Mouse (Mus musculus): Measurements from ENCODE around the gene Trim46. TPM values are rescaled to one million over a fixed set of nuclear protein-coding genes. Genes with fewer than 3 reads are reported as not detected.

Gene Trim46
- polyA plus RNA-seq, 1 experiment, result 87.2 TPM

DNA sequence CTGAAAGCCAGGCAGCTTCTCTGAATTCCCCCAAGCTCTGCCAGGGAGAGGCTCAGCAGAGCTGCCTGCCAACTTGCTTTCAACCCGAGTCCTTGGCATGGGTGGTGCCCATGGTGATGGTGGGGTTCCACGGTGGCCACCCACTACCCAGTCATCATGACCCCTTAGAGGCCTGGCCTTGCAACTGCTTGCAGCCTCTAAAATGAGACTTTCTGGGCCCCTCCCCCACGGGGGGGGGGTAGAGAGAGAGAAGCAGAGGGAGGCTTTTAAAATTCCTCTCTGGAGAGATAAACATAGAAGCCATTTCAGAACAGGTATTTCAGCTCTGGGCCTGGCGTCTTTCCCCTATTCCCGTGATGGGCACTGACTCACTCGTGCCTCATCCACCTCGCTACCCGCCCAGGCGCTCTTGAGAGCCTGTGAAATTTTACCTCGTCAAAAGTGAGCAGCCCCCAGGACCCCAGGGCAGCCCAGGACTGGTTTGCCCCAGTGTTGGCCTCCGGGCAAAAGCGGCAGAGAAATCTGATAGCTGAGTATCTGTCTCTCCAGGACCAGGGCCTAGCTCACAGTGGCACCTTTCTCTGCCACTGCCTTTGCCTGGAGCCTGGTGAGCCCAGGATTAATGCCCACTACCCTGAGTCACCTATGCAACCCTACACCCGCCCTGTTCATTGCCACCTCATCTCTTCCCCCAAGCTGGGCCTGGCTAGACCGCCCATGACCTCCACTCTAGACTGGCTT, 31.3 kb upstream of the Trim46 start:
- TF ChIP-seq CTCF (IDR thresholded peaks at IDR 0.05; ENCODE audit: extremely low read depth, insufficient read depth, low read length) (no peak), POLR2A (IDR thresholded peaks at IDR 0.05; ENCODE audit: extremely low read depth, insufficient read depth, low read length) (no peak)
- Histone ChIP-seq H3K4me3 (ENCODE audit: insufficient read depth, low read length) (peak overlapping the region; percentile 18), H3K4me1 (ENCODE audit: control insufficient read depth, insufficient read depth, low read length) (peaks cover 2% of the 10 kb centered on the region; the same call in 1 of the 2 replicates), H3K27ac (ENCODE audit: insufficient read depth, low read length) (peak overlapping the region; percentile 89)

DNA sequence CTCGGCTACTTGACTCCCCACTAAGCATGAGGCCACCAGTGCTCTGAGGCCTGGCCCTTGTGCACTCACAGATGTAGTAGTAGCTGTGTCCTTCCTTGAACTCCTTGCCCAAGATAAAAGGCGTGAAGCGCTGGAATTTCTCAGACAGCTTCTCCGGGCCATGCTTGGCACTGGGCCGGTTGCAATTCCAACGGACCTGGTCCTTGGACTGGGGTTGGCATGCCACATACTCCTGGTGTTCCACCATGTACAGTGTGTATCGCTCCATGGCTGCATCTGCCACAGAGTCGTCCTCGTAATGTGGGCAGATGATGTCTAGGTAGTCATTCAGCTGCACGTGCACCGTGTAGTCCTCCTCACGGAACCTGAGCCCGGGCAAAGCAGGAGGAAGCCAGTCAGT, 30.0 kb upstream of the Trim46 start:
- Histone ChIP-seq H3K4me3 (ENCODE audit: insufficient read depth, low read length) (no peak overlapping the region), H3K27ac (ENCODE audit: insufficient read depth, low read length) (no peak overlapping the region), H3K4me1 (ENCODE audit: control insufficient read depth, insufficient read depth, low read length) (peaks cover 2% of the 10 kb centered on the region; the same call in 1 of the 2 replicates)
- TF ChIP-seq POLR2A (IDR thresholded peaks at IDR 0.05; ENCODE audit: extremely low read depth, insufficient read depth, low read length) (no peak), CTCF (IDR thresholded peaks at IDR 0.05; ENCODE audit: extremely low read depth, insufficient read depth, low read length) (no peak)

DNA sequence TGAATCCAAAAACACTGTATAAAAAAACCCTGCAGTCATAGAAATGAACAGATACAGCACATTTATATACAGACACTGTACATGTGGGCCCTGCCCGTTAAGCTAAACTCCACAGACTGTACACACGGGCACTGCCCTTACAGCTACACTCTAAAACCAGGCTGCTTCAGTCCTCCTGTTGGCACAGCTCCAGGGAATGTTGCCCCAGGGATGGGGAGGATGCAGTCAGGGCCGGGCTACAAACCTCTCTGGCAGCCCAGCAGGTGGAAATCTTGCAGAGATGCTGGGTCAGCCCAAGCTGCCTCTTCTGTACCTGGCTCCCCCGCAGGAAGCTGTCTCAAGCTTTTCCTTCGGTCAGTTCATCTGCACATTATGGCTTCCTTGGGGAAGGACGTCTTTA, 25.7 kb upstream of the Trim46 start:
- Histone ChIP-seq H3K4me3 (ENCODE audit: insufficient read depth, low read length) (no peak overlapping the region), H3K27ac (ENCODE audit: insufficient read depth, low read length) (no peak overlapping the region), H3K4me1 (ENCODE audit: control insufficient read depth, insufficient read depth, low read length) (peaks cover 5% of the 10 kb centered on the region; the same call in 1 of the 2 replicates)
- TF ChIP-seq CTCF (IDR thresholded peaks at IDR 0.05; ENCODE audit: extremely low read depth, insufficient read depth, low read length) (no peak), POLR2A (IDR thresholded peaks at IDR 0.05; ENCODE audit: extremely low read depth, insufficient read depth, low read length) (no peak)

DNA sequence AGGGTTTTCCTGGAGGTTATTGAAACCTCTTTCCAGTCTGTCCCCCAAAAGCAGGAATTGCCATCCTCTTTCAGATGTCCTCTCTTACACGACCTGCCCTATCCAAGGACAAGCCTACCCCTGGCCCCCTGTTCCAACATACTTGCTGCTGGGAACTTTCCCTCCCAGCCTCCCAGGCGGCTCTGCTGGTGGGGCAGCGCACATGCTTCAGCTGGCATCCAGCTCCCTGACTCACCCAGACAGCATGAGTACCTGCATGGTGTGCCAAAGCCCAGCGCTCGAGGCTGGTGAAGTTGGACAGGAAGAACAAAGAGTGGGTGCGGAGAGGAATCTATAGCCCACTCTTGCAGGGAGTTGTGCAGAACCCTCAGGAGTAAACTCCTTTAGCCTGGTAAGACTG, 24.8 kb upstream of the Trim46 start:
- no peak overlapping the region for H3K27ac ChIP-seq (ENCODE audit: insufficient read depth, low read length)
- TF ChIP-seq CTCF (IDR thresholded peaks at IDR 0.05; ENCODE audit: extremely low read depth, insufficient read depth, low read length), result no peak
- TF ChIP-seq POLR2A (IDR thresholded peaks at IDR 0.05; ENCODE audit: extremely low read depth, insufficient read depth, low read length), result no peak
- H3K4me3 ChIP-seq (ENCODE audit: insufficient read depth, low read length), result peak overlapping the region; percentile 56; the same call in 1 of the 2 replicates
- peaks cover 5% of the 10 kb centered on the region; the same call in 1 of the 2 replicates for H3K4me1 ChIP-seq (ENCODE audit: control insufficient read depth, insufficient read depth, low read length)

DNA sequence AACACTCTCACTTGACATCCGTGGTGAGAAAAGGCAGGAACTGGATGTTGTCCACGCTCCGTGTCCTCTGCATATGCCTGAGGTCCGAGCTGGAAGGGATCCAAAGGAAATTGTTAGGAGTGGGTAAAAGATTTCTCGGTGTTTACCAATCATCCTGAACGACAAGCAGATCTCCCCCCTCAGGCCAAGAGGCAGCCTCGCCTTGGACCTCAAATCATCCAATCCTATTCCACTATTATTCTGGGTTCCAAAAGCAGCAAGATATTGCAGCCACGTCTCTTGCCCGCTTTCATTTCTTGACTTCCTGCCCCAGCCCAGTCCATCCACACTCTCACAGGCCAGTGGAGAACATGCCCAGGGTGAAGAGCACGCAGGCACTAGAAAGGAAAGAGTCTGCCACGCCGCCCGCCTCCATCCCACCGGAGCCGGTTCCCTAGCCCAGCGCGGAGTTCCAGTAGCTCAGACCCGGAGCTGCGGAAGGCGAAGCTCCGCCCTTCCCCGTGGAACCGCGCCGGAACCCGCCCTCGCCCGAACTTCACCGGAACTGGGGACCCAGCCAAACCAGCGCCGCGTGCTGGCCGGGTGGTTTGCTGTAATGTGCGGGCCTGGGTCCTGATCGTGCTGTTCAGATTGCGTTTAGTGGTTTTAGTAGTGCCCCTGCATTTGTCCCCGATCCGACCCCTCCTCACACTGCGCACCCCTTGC, 24.1 kb upstream of the Trim46 start, which contains the start of gene Slc50a1:
TSS of gene Slc50a1 (minus strand) at position 520 of the 705 bp plus-strand sequence.
- Histone ChIP-seq H3K4me3 (ENCODE audit: insufficient read depth, low read length) (peak within 1 kb of the TSS; percentile 56), H3K4me1 (ENCODE audit: control insufficient read depth, insufficient read depth, low read length) (peaks cover 5% of the 10 kb centered on the region; the same call in 1 of the 2 replicates), H3K27ac (ENCODE audit: insufficient read depth, low read length) (peak within 1 kb of the TSS; percentile 14)
- TF ChIP-seq CTCF (IDR thresholded peaks at IDR 0.05; ENCODE audit: extremely low read depth, insufficient read depth, low read length) (0 out of 2 replicates have a peak, but pooled peaks have one; percentile 22), POLR2A (IDR thresholded peaks at IDR 0.05; ENCODE audit: extremely low read depth, insufficient read depth, low read length) (peak; percentile 76)

DNA sequence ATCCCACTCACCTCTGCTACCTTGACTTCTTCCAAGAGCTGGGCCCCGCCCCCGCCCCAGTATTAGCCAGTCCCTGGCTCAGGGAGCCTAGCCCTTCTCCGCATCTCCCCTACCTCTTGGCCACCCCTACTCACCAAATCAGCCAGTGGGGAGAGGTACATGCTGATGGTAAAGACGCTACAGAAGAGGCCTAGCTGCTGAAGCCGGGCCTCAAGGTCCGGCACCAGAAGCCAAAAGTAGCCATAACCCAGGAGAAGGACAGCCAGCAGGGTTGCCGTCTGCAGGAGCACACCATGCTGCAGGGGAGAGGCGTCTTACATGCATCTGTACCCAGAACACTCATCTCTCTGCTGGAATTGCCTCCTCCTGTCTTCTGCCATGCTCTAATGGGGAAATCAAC, 22.8 kb upstream of the Trim46 start:
- TF ChIP-seq CTCF (IDR thresholded peaks at IDR 0.05; ENCODE audit: extremely low read depth, insufficient read depth, low read length) (no peak), POLR2A (IDR thresholded peaks at IDR 0.05; ENCODE audit: extremely low read depth, insufficient read depth, low read length) (no peak)
- H3K27ac ChIP-seq (ENCODE audit: insufficient read depth, low read length), result 0 out of 2 replicates have a peak overlapping the region, but pooled peaks have one; percentile 14
- peaks cover 5% of the 10 kb centered on the region; the same call in 1 of the 2 replicates for H3K4me1 ChIP-seq (ENCODE audit: control insufficient read depth, insufficient read depth, low read length)
- H3K4me3 ChIP-seq (ENCODE audit: insufficient read depth, low read length), result peak overlapping the region; percentile 56; the same call in 1 of the 2 replicates

DNA sequence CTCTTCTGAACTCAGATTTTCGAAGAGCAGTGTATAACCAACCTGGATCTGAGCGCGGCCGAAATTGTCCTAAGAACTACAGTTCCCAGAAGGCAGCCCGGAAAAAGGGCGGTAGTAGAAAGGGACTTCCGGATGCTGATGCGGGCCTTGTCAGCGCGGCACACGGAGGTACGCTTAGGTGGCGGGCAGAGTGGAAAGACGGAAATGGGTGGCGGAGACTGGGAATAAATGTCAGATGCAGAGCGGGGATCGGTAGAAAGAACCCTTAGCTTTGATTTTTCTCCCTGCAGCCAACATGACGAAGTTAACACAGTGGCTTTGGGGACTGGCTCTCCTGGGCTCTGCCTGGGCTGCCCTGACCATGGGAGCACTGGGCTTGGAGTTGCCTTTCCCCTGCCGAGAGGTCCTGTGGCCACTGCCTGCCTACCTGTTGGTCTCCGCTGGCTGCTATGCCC, 20.4 kb upstream of the Trim46 start:
- Histone ChIP-seq H3K27ac (ENCODE audit: insufficient read depth, low read length) (peak overlapping the region; percentile 13; the same call in 1 of the 2 replicates), H3K4me1 (ENCODE audit: control insufficient read depth, insufficient read depth, low read length) (peaks cover 7% of the 10 kb centered on the region), H3K4me3 (ENCODE audit: insufficient read depth, low read length) (peak overlapping the region; percentile 86)
- TF ChIP-seq CTCF (IDR thresholded peaks at IDR 0.05; ENCODE audit: extremely low read depth, insufficient read depth, low read length), result no peak
- TF ChIP-seq POLR2A (IDR thresholded peaks at IDR 0.05; ENCODE audit: extremely low read depth, insufficient read depth, low read length), result peak; percentile 95

DNA sequence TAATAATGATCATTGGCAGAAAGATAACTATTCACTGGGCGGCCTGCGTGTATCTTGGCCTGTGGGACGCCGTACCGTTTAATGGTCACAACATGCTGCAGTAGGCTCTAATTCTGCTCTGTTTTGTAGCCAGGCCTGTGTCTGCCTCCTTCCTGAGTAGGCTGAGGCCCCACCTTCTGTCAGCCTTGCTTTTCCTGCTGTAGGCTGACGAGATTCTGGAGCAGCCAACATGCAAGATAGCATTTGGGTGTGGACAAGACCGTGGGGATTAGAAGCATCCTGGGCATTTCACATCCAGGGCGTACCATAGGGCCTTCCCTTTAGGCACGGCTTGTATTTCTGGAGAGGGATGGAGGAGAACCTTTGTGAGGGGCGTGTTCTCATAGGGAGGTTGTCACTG, 16.3 kb upstream of the Trim46 start:
- no peak overlapping the region for H3K4me3 ChIP-seq (ENCODE audit: insufficient read depth, low read length)
- H3K27ac ChIP-seq (ENCODE audit: insufficient read depth, low read length), result no peak overlapping the region
- TF ChIP-seq CTCF (IDR thresholded peaks at IDR 0.05; ENCODE audit: extremely low read depth, insufficient read depth, low read length) (no peak), POLR2A (IDR thresholded peaks at IDR 0.05; ENCODE audit: extremely low read depth, insufficient read depth, low read length) (no peak)
- peaks cover 11% of the 10 kb centered on the region for H3K4me1 ChIP-seq (ENCODE audit: control insufficient read depth, insufficient read depth, low read length)

DNA sequence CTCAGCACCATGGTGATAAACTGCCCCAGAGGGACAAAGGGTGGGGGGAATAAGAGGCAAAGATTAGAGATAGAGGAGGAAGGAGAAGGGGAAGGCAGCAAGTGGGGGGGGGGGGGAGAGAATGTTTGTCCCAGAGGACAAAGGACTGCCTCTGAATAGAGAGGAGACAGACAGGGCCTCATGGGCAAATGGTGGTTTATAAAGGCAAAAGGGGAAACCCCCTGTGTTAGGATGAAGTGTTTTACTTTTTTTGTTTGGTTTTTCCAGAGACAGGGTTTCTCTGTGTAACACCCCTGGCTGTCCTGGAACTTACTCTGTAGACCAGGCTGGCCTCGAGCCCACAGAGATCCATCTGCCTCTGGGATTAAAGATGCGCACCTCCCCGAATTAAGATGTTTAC, 14.1 kb upstream of the Trim46 start:
- TF ChIP-seq POLR2A (IDR thresholded peaks at IDR 0.05; ENCODE audit: extremely low read depth, insufficient read depth, low read length), result no peak
- no peak for TF ChIP-seq CTCF (IDR thresholded peaks at IDR 0.05; ENCODE audit: extremely low read depth, insufficient read depth, low read length)
- H3K27ac ChIP-seq (ENCODE audit: insufficient read depth, low read length), result no peak overlapping the region

More for the DNA sequence above, 14.1 kb upstream of the Trim46 start:
- peaks cover 10% of the 10 kb centered on the region for H3K4me1 ChIP-seq (ENCODE audit: control insufficient read depth, insufficient read depth, low read length)
- H3K4me3 ChIP-seq (ENCODE audit: insufficient read depth, low read length), result no peak overlapping the region

All from cortical plate, adult 2 months (tissue).